Mouse (Mus musculus) yolk sac, embryonic 10.5 days (tissue): ENCODE measurements around the gene Kmo.

Experiments
- DNase-seq: peaks from one replicate; pipeline ENCODE4 v3.0.0-alpha.2; 2017; ENCODE audit warnings: low spot score

The Kmo gene

DNA sequence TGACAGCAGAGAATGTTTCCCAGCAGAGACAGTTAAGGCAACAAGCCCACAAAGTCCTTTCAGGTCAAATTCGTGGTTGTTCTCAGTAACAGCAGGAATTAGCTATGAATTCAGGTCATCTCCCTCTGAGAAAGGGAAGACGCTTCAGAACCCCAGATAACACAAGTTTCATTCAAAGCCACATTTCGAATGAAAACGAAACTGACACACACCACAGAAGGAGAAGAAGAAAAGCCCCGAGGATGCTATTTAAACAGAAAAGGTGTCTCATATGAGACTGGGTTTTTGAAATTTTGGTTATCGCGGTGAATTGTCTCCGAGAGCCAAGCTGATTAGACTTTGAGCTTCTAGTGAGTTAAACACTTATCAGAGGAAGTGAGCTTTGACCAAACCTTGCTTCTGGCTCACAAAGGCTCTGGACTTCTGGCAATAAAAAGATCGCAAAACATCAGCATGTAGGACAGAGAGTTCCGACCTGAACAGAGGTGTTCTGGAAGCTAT is 11.6 kb downstream of the Kmo start:
- peak; percentile 64 for DNase-seq

- no peak for DNase-seq
These were observed 12.3 kb downstream of the Kmo start for GRCm38 (mm10) chr1:175632470-175632869.

GRCm38 (mm10) chr1:175637677-175638076 is 17.5 kb downstream of the Kmo start:
- DNase-seq: no peak

DNA sequence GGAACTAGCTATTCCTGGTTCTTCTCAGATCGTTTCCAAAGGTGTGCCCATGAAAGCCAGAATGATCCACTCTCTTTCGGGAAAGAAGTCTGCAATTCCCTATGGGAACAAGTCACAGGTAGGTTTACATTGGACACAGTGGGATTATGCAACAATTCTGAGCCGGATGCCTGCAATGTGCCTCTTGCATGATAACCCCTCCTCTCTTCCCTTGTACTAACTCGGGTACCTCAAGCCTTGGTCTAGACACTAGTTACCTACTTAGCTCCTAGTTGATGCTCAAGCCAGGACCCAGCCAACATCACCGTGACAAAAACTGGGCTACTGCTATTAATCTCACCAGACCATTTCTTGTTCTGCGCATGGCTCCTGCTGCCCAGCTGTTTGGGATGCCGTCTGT is 18.9 kb downstream of the Kmo start:
- no peak for DNase-seq

DNA sequence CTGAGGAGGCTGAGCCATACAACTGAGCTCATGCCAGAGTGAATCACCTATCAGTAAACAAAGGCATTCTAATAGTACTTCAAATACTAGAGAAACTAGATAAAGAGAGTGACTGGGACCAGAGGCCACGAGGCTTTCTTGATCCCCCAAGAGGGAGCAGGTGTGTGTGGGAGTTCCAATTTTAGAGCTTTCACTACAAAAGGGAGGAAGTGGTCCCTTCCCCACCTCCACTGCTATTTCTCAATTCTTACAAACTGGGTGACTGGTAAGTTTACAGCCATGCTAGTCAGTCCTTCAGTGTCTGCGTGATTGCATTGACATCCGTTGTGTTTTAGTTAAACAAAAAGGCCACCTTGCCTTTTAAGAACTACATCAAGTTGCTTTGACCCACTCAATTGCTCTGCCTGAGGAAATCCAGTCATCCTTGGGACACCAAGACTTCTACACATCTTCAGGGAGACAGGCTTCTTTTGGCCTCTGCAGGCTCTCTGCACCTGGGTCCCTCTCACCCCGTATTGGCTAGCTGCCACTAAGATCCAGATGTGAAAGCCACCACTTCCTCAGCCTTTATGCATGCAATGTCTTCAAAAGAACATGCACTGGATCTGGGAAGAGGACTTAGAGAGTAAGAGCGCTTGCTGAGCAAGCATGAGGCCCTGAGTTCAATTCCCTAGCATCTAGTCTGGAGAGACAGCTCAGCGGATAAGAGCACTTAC is 20.4 kb downstream of the Kmo start:
- no peak for DNase-seq

GRCm38 (mm10) chr1:175643496-175644265 is 23.5 kb downstream of the Kmo start:
- no peak for DNase-seq

GRCm38 (mm10) chr1:175646952-175647351 is 26.8 kb downstream of the Kmo start:
- peak; percentile 79 for DNase-seq

- DNase-seq: no peak
These were observed 28.4 kb downstream of the Kmo start for GRCm38 (mm10) chr1:175648615-175649014.

GRCm38 (mm10) chr1:175659900-175660299 is 39.7 kb downstream of the Kmo start:
- no peak for DNase-seq

- DNase-seq: no peak
These were observed 48.7 kb downstream of the Kmo start for GRCm38 (mm10) chr1:175668666-175669405.

GRCm38 (mm10) chr1:175669456-175669855 is 49.3 kb downstream of the Kmo start:
- DNase-seq: no peak

- DNase-seq: no peak
These were observed 49.9 kb downstream of the Kmo start for GRCm38 (mm10) chr1:175670042-175670441.

- no peak for DNase-seq
These were observed 51.4 kb downstream of the Kmo start for GRCm38 (mm10) chr1:175671626-175672025.

DNA sequence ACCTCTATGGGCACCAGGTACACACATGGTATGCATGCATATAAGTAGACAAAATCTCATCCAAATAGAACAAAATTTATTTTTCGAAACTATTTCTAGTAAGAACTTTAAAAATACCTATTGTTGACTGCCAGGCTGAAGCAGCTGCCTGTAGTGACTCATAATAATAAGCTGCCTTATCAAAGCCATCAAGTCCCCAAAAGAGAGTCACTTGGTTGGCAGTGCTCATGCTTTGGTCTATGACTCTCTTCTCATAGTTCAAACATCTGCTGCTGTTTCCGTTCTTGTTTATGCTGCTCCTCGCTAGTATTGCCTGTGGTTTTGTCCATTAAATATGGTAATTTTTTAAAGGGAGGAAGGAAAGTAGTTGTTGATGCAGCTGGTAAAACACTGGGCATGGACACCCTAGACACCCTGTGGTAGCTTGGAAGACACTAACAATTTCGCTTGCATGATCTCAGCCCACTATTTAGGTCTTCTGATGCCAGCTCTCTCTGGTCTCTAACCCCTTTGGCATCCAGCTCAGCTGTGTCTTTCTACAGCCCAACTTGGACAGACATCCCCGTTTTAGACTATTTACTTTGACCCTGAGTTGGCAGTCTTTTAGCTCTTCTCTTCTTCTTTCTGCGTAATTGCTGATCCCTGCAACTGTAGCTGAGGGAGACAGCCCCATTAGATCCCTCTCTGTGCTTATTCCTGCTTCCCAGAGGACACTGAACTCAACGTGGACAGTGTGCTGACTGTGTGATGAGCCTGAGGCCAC is 53.6 kb downstream of the Kmo start:
- no peak for DNase-seq

GRCm38 (mm10) chr1:175675116-175675515 is 54.9 kb downstream of the Kmo start:
- DNase-seq: no peak

GRCm38 (mm10) chr1:175677459-175677858 is 57.3 kb downstream of the Kmo start:
- no peak for DNase-seq

DNA sequence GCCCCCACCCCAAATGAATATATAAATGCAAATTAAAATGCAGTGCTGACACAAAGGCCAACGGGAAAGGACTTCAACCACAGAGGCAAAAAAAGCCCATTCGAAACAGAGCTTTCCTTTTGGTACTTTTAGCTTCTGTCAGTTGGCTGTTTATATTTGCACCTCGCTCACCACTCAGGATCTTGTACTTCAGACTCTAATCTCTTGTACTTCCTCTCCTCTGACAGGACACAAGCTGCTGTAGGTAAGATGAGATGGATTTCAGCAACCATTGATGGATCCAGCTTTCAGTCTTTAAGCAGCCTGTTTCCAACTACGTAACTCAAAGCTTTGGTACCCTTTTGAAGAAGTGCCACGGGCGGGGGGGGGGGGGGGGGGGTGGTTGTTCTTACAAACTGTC is 60.8 kb downstream of the Kmo start:
- no peak for DNase-seq

DNA sequence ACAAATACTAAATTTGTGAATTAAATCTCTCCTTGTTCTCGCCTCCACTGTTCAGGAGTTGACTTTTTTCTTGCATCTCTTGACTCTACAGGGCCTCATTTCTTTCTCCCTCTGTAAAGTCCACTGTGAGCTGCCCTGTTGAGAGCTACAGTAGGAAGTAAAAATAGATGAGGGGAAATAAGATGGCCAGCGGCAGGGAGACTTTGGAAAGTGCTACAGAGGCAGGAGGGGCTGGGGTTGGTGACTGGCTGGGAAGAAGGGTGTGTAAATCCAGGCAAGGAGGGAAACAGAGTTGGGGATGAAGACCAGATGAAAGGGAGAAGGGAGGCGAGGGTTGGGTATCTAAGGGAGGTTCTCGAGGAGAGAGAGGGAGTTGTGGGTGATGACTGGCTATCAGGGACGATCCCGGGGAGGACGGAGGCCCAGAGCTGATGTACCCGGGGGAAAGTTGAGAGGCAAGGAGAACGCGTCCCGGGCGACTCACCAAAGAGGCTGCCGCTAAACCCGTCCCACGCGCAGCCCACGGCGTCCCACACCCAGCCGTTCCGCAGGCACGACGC is 71.6 kb downstream of the Kmo start:
- DNase-seq: peak; percentile 50

GRCm38 (mm10) chr1:175692246-175692996 is 72.2 kb downstream of the Kmo start, which contains the start of the genes Opn3 and Chml:
Opn3 (minus strand) TSS chr1:175692776.
Chml (minus strand) TSS chr1:175692901.
- DNase-seq: peak; percentile 99

GRCm38 (mm10) chr1:175692997-175693361 is 72.8 kb downstream of the Kmo start:
- no peak for DNase-seq
